Mouse (Mus musculus) liver, postnatal 0 days (tissue): ENCODE measurements at regions not wholly inside any gene's neighbourhood (a gene's known extent, or its start where the extent isn't known, plus 50 kb on each side); places are given as distances from the start of the nearest gene placed in this dataset.

Source experiments
- CTCF ChIP-seq: sonication (generic); IDR thresholded peaks from 2 replicates; pipeline ENCODE4 v1.5.1; 2016; ENCODE audit warnings: antibody characterized with exemption, low read depth
- EP300 ChIP-seq: IDR thresholded peaks from 2 replicates; pipeline ENCODE4 v1.6.1; 2016; ENCODE audit warnings: antibody characterized with exemption, low read depth, mild to moderate bottlenecking

DNA sequence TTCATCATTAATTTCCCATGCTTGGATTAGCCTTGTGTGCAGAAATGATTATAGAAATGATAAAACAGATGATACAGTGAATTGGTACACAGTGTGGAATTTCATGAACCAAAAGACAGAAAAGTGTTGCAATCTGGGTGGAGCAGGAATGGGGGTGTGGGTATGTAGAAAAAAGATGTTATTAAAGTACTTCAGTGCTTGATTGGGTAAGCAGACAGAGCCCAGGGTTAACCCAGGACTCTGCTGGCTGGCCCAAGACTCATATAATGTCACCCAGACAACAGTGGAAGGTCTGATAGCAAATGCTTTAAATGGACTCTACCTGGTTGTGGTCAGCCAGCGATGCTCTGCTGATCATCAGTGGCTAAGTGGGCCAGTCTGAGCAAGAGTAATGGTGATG lies 168.1 kb upstream of the Tab2 start:
- TF ChIP-seq CTCF = no peak
- TF ChIP-seq EP300 = no peak
